8 mouse cellular contexts compared by ENCODE assay signal in the genomic region with DNA sequence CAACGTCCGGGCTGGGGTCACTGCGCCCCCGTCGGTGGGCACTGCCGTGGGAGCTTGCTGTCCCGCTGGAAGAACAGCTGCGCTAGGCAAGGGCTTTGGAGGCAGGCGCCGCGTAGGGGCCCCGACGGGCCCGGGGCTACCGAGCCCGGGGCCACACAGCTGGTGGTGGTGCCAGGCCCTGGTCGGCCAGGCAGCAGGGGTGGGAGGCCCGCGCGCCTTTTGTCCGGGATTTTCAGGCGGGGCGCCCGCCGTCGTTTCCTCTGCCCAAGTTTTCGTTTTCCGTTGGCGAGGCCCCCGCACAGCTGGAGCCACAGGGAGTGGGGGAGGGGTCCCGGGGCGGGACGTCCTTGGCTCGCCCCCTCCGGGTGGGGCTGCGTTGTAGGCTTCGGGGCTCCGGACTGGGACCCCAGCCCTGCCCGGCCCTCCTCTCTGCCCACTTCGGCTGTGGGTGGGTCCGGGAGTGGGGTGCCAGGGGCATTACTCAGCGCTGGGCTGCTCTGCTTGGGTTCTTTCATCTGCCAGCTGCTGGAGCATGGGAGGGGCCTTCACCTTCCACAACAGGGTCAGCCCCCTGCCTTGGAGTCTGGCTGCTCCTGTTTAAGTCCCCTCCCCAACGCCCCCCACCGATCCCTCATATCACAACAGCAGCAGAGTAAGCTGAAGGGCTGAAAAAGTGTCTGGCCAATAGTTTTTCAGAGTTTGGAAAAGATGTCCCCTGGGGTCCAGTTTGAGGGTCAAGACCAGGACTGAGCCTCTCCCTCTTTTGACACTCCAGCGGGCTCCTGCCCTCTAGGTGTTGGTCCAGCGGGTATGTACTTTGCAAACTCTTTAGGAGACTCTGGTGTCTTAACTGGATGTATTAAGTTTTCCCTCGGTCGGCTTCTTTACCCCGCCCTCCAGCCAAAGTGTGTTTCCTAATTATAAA. TPM values are rescaled to one million over a fixed set of nuclear protein-coding genes. Genes with fewer than 3 reads are reported as not detected.
DNase-seq lines count a peak whose midpoint lies in the region; ATAC-seq and TF ChIP-seq lines count a peak whose summit lies in the region.

No protein-coding gene starts in this region.

- peak overlapping the region; percentile 83 for H3K9ac ChIP-seq in kidney, postnatal 0 days (ENCODE audit: low read depth, low read length)

- DNase-seq in retina, postnatal 1 day, result peak; percentile 64
- DNase-seq in retina, embryonic 14.5 days (ENCODE audit: low spot score), result no peak
- DNase-seq in heart, adult 9 months (ENCODE audit: low spot score in 2 of 2), result peak; percentile 67 to 70
- peak; percentile 44 for DNase-seq in kidney, postnatal 0 days (ENCODE audit: low spot score)
- DNase-seq in thymus, postnatal 10 days (ENCODE audit: low spot score in 2 of 2), result peak; percentile 59 to 66
- no peak for DNase-seq in right cerebral cortex, postnatal 10 days (ENCODE audit: low spot score in 2 of 2)

- no peaks in the 10 kb centered on the region for H3K27me3 ChIP-seq in kidney, postnatal 0 days (ENCODE audit: insufficient read depth, low read length)

- peak overlapping the region; percentile 97 for H3K27ac ChIP-seq in cortical plate, adult 2 months (ENCODE audit: insufficient read depth, low read length)
- H3K27ac ChIP-seq in kidney, postnatal 0 days, result peak overlapping the region; percentile 74
- H3K27ac ChIP-seq in macrophage, result no peak overlapping the region

- no peak for TF ChIP-seq POLR2A in cortical plate, adult 2 months (IDR thresholded peaks at IDR 0.05; ENCODE audit: extremely low read depth, insufficient read depth, low read length)

- H3K79me2 ChIP-seq in macrophage (ENCODE audit: inconsistent target), result peaks cover 15% of the 10 kb centered on the region; the same call in 1 of the 2 replicates

- peak overlapping the region; percentile 87 for H3K4me2 ChIP-seq in kidney, postnatal 0 days (ENCODE audit: low read length)

- no peaks in the 10 kb centered on the region for H3K4me1 ChIP-seq in cortical plate, adult 2 months (ENCODE audit: control insufficient read depth, insufficient read depth, low read length)
- peaks cover 9% of the 10 kb centered on the region; the same call in 1 of the 2 replicates for H3K4me1 ChIP-seq in kidney, postnatal 0 days (replicated peaks; ENCODE audit: insufficient read depth, low read length)

- no peak for TF ChIP-seq CTCF in cortical plate, adult 2 months (IDR thresholded peaks at IDR 0.05; ENCODE audit: extremely low read depth, insufficient read depth, low read length)
- TF ChIP-seq CTCF in kidney, postnatal 0 days (IDR thresholded peaks at IDR 0.05; ENCODE audit: low read depth), result peak; percentile 17; the same call in 1 of the 2 replicates

- H3K4me3 ChIP-seq in cortical plate, adult 2 months (ENCODE audit: insufficient read depth, low read length), result peak overlapping the region; percentile 52
- peak overlapping the region; percentile 75 for H3K4me3 ChIP-seq in kidney, postnatal 0 days (replicated peaks; ENCODE audit: low read depth, low read length)
- H3K4me3 ChIP-seq in macrophage (ENCODE audit: inconsistent target), result peak overlapping the region; percentile 28

- peak; percentile 49 for ATAC-seq in kidney, postnatal 0 days (replicated peaks; ENCODE audit: low FRiP score, low read depth)

- H3K9me3 ChIP-seq in kidney, postnatal 0 days (replicated peaks; ENCODE audit: low read length), result no peaks in the 10 kb centered on the region

- 2% methylated on average over 49 of the region's 49 CpGs for WGBS in kidney, postnatal 0 days
- 4% methylated on average over 49 of the region's 49 CpGs for WGBS in macrophage (ENCODE audit: missing documents)

- no peaks in the 10 kb centered on the region for H3K36me3 ChIP-seq in kidney, postnatal 0 days (ENCODE audit: insufficient read depth, low read length)
- H3K36me3 ChIP-seq in macrophage (ENCODE audit: inconsistent target), result no peaks in the 10 kb centered on the region

RNA-seq across cellular contexts. Expression of a gene that starts 0.6 kb away (rescaled TPM):
- 70.2 and 71.5 TPM in 2 replicates for polyA plus RNA-seq in cortical plate, adult 2 months (2012; rRNA removed)
- 5.4 and 5.7 TPM in 2 replicates for polyA plus RNA-seq in kidney, postnatal 0 days (2015; fragmentation: Nextera tagmentation; extraction: Ambion mirVana)
- total RNA-seq in macrophage (2018; cell fraction: chromatin; rRNA removed), result 100 to 1,000 TPM in 4 of 26 experiments, 10 to 100 TPM in 22; 14.6 to 111 (median 58.5) TPM
- total RNA-seq in macrophage (2018; cell fraction: cytosol; rRNA removed), result 10 to 100 TPM; 10.1 to 29.1 (median 18.3) TPM
- 10 to 100 TPM; 13.7 to 87.8 (median 34.8) TPM for total RNA-seq in macrophage (2018; cell fraction: nucleus; rRNA removed)
- 12.8 to 18.7 TPM (median 14.4 TPM) in 3 replicates for polyA plus RNA-seq in macrophage (2018)

RNA-seq across cellular contexts. Expression of a gene that starts 53.6 kb away (rescaled TPM):
- 47.9 and 49.7 TPM in 2 replicates for polyA plus RNA-seq in cortical plate, adult 2 months (2012; rRNA removed)
- 2.4 and 2.6 TPM in 2 replicates for polyA plus RNA-seq in kidney, postnatal 0 days (2015; fragmentation: Nextera tagmentation; extraction: Ambion mirVana)
- 100 to 1,000 TPM in 1 of 26 experiments, 10 to 100 TPM in 25; 12.8 to 110 (median 21.7) TPM for total RNA-seq in macrophage (2018; cell fraction: chromatin; rRNA removed)
- total RNA-seq in macrophage (2018; cell fraction: cytosol; rRNA removed), result 10 to 100 TPM in 25 of 26 experiments, 1 to 10 TPM in 1; 9.1 to 35.3 (median 11.7) TPM
- total RNA-seq in macrophage (2018; cell fraction: nucleus; rRNA removed), result 100 to 1,000 TPM in 1 of 26 experiments, 10 to 100 TPM in 25; 16.4 to 127 (median 20.6) TPM
- polyA plus RNA-seq in macrophage (2018), result 6.2 to 10.1 TPM (median 7.0 TPM) in 3 replicates

Comparison
In these comparisons a context has a peak if more than half of its experiments do, and no peak if none do; other contexts are left out.
1. DNase-seq: peak in retina, postnatal 1 day (single experiment), heart, adult 9 months (2 of 2), kidney, postnatal 0 days (single experiment) and thymus, postnatal 10 days (2 of 2); none in retina, embryonic 14.5 days (single experiment) and right cerebral cortex, postnatal 10 days (0 of 2).
2. Peak in every context shown above with its lines, with median percentiles within 50 percentile points of each other: H3K4me3 ChIP-seq.